Mouse (Mus musculus): Measurements from ENCODE around the gene Tln2. TPM values are rescaled to one million over a fixed set of nuclear protein-coding genes. Genes with fewer than 3 reads are reported as not detected.

Tln2 gene
- polyA plus RNA-seq, 1 experiment = 0.50 TPM

- Histone ChIP-seq H3K36me3 (ENCODE audit: control insufficient read depth, insufficient read depth, low read length) (no peaks in the 10 kb centered on the region), H3K4me3 (ENCODE audit: extremely low read depth, insufficient read depth, insufficient read length) (no peak overlapping the region), H3K27ac (ENCODE audit: insufficient read depth, low read length) (no peak overlapping the region), H3K27me3 (ENCODE audit: control insufficient read depth, insufficient read depth, low read length) (no peaks in the 10 kb centered on the region), H3K4me1 (ENCODE audit: control insufficient read depth, insufficient read depth, insufficient read length) (no peaks in the 10 kb centered on the region)
- TF ChIP-seq CTCF (IDR thresholded peaks at IDR 0.05; ENCODE audit: extremely low read depth, insufficient read depth, insufficient read length, insufficient replicate concordance) (no peak), POLR2A (IDR thresholded peaks at IDR 0.05; ENCODE audit: low read depth, low read length) (no peak)
- 94% methylated on average over 14 of the region's 14 CpGs for WGBS
- no peak for DNase-seq (ENCODE audit: low read depth in 1 of 2, low spot score in 2 of 2)
Measured at GRCm38 (mm10) chr9:67354356-67354755, 205.1 kb downstream of the Tln2 start.

- Histone ChIP-seq H3K4me3 (ENCODE audit: extremely low read depth, insufficient read depth, insufficient read length) (no peak overlapping the region), H3K27ac (ENCODE audit: insufficient read depth, low read length) (no peak overlapping the region), H3K36me3 (ENCODE audit: control insufficient read depth, insufficient read depth, low read length) (no peaks in the 10 kb centered on the region), H3K27me3 (ENCODE audit: control insufficient read depth, insufficient read depth, low read length) (no peaks in the 10 kb centered on the region), H3K4me1 (ENCODE audit: control insufficient read depth, insufficient read depth, insufficient read length) (no peaks in the 10 kb centered on the region)
- 84% methylated on average over 7 of the region's 7 CpGs for WGBS
- no peak for DNase-seq (ENCODE audit: low read depth in 1 of 2, low spot score in 2 of 2)
- TF ChIP-seq CTCF (IDR thresholded peaks at IDR 0.05; ENCODE audit: extremely low read depth, insufficient read depth, insufficient read length, insufficient replicate concordance) (no peak), POLR2A (IDR thresholded peaks at IDR 0.05; ENCODE audit: low read depth, low read length) (no peak)
Measured at GRCm38 (mm10) chr9:67353365-67353764, 206.1 kb downstream of the Tln2 start.

- H3K4me3 ChIP-seq (ENCODE audit: extremely low read depth, insufficient read depth, insufficient read length) = no peak overlapping the region
- 87% methylated on average over 7 of the region's 7 CpGs for WGBS
- DNase-seq (ENCODE audit: low read depth in 1 of 2, low spot score in 2 of 2) = no peak
- TF ChIP-seq POLR2A (IDR thresholded peaks at IDR 0.05; ENCODE audit: low read depth, low read length) (no peak), CTCF (IDR thresholded peaks at IDR 0.05; ENCODE audit: extremely low read depth, insufficient read depth, insufficient read length, insufficient replicate concordance) (no peak)
- H3K27me3 ChIP-seq (ENCODE audit: control insufficient read depth, insufficient read depth, low read length) = no peaks in the 10 kb centered on the region
- no peaks in the 10 kb centered on the region for H3K4me1 ChIP-seq (ENCODE audit: control insufficient read depth, insufficient read depth, insufficient read length)
- no peak overlapping the region for H3K27ac ChIP-seq (ENCODE audit: insufficient read depth, low read length)
- no peaks in the 10 kb centered on the region for H3K36me3 ChIP-seq (ENCODE audit: control insufficient read depth, insufficient read depth, low read length)
Measured at GRCm38 (mm10) chr9:67348983-67349382, 210.5 kb downstream of the Tln2 start.

GRCm38 (mm10) chr9:67347184-67347583 is 212.3 kb downstream of the Tln2 start:
- H3K4me1 ChIP-seq (ENCODE audit: control insufficient read depth, insufficient read depth, insufficient read length) = no peaks in the 10 kb centered on the region
- no peak overlapping the region for H3K27ac ChIP-seq (ENCODE audit: insufficient read depth, low read length)
- TF ChIP-seq POLR2A (IDR thresholded peaks at IDR 0.05; ENCODE audit: low read depth, low read length) (no peak), CTCF (IDR thresholded peaks at IDR 0.05; ENCODE audit: extremely low read depth, insufficient read depth, insufficient read length, insufficient replicate concordance) (no peak)
- H3K4me3 ChIP-seq (ENCODE audit: extremely low read depth, insufficient read depth, insufficient read length) = no peak overlapping the region
- H3K27me3 ChIP-seq (ENCODE audit: control insufficient read depth, insufficient read depth, low read length) = no peaks in the 10 kb centered on the region
- H3K36me3 ChIP-seq (ENCODE audit: control insufficient read depth, insufficient read depth, low read length) = no peaks in the 10 kb centered on the region
- 95% methylated on average over 5 of the region's 5 CpGs for WGBS
- DNase-seq (ENCODE audit: low read depth in 1 of 2, low spot score in 2 of 2) = no peak

- TF ChIP-seq CTCF (IDR thresholded peaks at IDR 0.05; ENCODE audit: extremely low read depth, insufficient read depth, insufficient read length, insufficient replicate concordance) (no peak), POLR2A (IDR thresholded peaks at IDR 0.05; ENCODE audit: low read depth, low read length) (no peak)
Measured at GRCm38 (mm10) chr9:67331281-67331680, 228.2 kb downstream of the Tln2 start.

GRCm38 (mm10) chr9:67328451-67328850 is 231.1 kb downstream of the Tln2 start:
- no peak for TF ChIP-seq POLR2A (IDR thresholded peaks at IDR 0.05; ENCODE audit: low read depth, low read length)
- TF ChIP-seq CTCF (IDR thresholded peaks at IDR 0.05; ENCODE audit: extremely low read depth, insufficient read depth, insufficient read length, insufficient replicate concordance) = no peak
- Histone ChIP-seq H3K27me3 (ENCODE audit: control insufficient read depth, insufficient read depth, low read length) (no peaks in the 10 kb centered on the region), H3K4me1 (ENCODE audit: control insufficient read depth, insufficient read depth, insufficient read length) (no peaks in the 10 kb centered on the region), H3K4me3 (ENCODE audit: extremely low read depth, insufficient read depth, insufficient read length) (no peak overlapping the region), H3K27ac (ENCODE audit: insufficient read depth, low read length) (no peak overlapping the region), H3K36me3 (ENCODE audit: control insufficient read depth, insufficient read depth, low read length) (no peaks in the 10 kb centered on the region)
- no peak for DNase-seq (ENCODE audit: low read depth in 1 of 2, low spot score in 2 of 2)
- 77% methylated on average over 3 of the region's 3 CpGs for WGBS

More at GRCm38 (mm10) chr9:67331281-67331680, 228.2 kb downstream of the Tln2 start:
- H3K27me3 ChIP-seq (ENCODE audit: control insufficient read depth, insufficient read depth, low read length) = no peaks in the 10 kb centered on the region
- H3K36me3 ChIP-seq (ENCODE audit: control insufficient read depth, insufficient read depth, low read length) = no peaks in the 10 kb centered on the region
- WGBS = 85% methylated on average over 3 of the region's 3 CpGs
- no peaks in the 10 kb centered on the region for H3K4me1 ChIP-seq (ENCODE audit: control insufficient read depth, insufficient read depth, insufficient read length)
- no peak overlapping the region for H3K27ac ChIP-seq (ENCODE audit: insufficient read depth, low read length)
- DNase-seq (ENCODE audit: low read depth in 1 of 2, low spot score in 2 of 2) = no peak
- H3K4me3 ChIP-seq (ENCODE audit: extremely low read depth, insufficient read depth, insufficient read length) = no peak overlapping the region

GRCm38 (mm10) chr9:67321886-67322285 is 237.6 kb downstream of the Tln2 start:
- Histone ChIP-seq H3K4me3 (ENCODE audit: extremely low read depth, insufficient read depth, insufficient read length) (no peak overlapping the region), H3K4me1 (ENCODE audit: control insufficient read depth, insufficient read depth, insufficient read length) (no peaks in the 10 kb centered on the region), H3K27ac (ENCODE audit: insufficient read depth, low read length) (no peak overlapping the region), H3K27me3 (ENCODE audit: control insufficient read depth, insufficient read depth, low read length) (no peaks in the 10 kb centered on the region), H3K36me3 (ENCODE audit: control insufficient read depth, insufficient read depth, low read length) (no peaks in the 10 kb centered on the region)
- no peak for DNase-seq (ENCODE audit: low read depth in 1 of 2, low spot score in 2 of 2)
- WGBS = 91% methylated on average over 6 of the region's 6 CpGs
- no peak for TF ChIP-seq CTCF (IDR thresholded peaks at IDR 0.05; ENCODE audit: extremely low read depth, insufficient read depth, insufficient read length, insufficient replicate concordance)
- no peak for TF ChIP-seq POLR2A (IDR thresholded peaks at IDR 0.05; ENCODE audit: low read depth, low read length)

All from spleen, adult 2 months (tissue).